In the genomic region with DNA sequence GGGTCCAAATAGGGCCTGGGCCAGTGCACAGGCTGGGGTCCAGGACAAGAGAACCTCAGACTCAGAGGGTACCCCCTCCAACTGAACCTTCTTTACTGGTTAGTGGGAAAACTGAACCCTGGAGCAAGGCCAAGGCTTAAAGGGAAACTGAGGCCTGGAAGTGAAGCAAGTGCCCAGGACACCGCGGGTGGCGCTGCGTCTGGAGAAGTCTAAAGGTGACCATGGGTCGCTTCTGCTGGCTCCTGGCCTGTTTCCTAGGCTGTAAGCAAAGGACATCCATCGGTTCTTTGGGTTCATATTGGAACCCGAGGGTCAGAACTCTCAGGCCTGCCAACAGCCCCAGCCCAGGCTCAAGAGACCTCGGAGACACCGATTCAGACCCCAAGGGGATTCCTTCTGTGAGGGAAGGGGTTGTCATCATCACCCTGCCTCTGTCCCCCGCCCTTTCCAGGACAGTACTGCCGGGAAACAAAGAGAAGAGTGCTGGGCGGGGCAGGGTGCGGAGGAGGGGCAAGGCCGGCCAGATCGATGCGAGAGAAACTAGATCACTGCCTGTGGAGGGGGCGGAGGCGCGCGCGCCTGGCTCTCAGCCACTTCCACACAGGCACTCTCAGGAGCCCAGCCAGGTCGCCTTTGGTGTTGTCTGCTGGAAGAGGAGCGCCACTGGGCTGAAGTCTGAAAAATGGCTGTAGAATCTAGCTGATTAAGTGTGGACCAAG, we compare ENCODE assay signal across 7 mouse cellular contexts. TPM values are rescaled to one million over a fixed set of nuclear protein-coding genes. Genes with fewer than 3 reads are reported as not detected.
DNase-seq lines count a peak whose midpoint lies in the region; ATAC-seq and TF ChIP-seq lines count a peak whose summit lies in the region.

No protein-coding gene starts in this region.

- intact Hi-C loops in heart, postnatal 10 days (cut with DNase I), result no loop called here

- H3K9me3 ChIP-seq in limb, embryonic 14.5 days (ENCODE audit: control insufficient read depth, low read length), result no peaks in the 10 kb centered on the region

- no peak for TF ChIP-seq CTCF in embryonic fibroblast, embryonic 13.5 days (IDR thresholded peaks at IDR 0.05; ENCODE audit: borderline replicate concordance, insufficient read depth, low read length)
- TF ChIP-seq CTCF in olfactory bulb, adult 2 months (IDR thresholded peaks at IDR 0.05; ENCODE audit: insufficient read depth, low read depth, low read length), result no peak

- H3K4me1 ChIP-seq in embryonic fibroblast, embryonic 13.5 days (ENCODE audit: control insufficient read depth, insufficient read depth, low read length), result peaks cover 6% of the 10 kb centered on the region
- H3K4me1 ChIP-seq in limb, embryonic 14.5 days (ENCODE audit: control insufficient read depth, insufficient read depth, low read length), result peaks cover 9% of the 10 kb centered on the region
- H3K4me1 ChIP-seq in olfactory bulb, adult 2 months (ENCODE audit: control insufficient read depth, insufficient read depth, low read length), result peaks cover 24% of the 10 kb centered on the region

- peak; percentile 63 for DNase-seq in NIH3T3 (ENCODE audit: low read depth)
- peak; percentile 51 for DNase-seq in adrenal gland, postnatal 25 days
- DNase-seq in heart, postnatal 10 days, result peak; percentile 49 to 51
- peak; percentile 54 for DNase-seq in limb, embryonic 14.5 days (ENCODE audit: low spot score)
- DNase-seq in thymus, postnatal 25 days, result no peak

- peak overlapping the region; percentile 40 for H3K9ac ChIP-seq in limb, embryonic 14.5 days (ENCODE audit: low read depth, low read length, severe bottlenecking)

- peaks cover 17% of the 10 kb centered on the region; the same call in 1 of the 2 replicates for H3K27me3 ChIP-seq in limb, embryonic 14.5 days (ENCODE audit: control insufficient read depth, insufficient read depth, low read length)

- TF ChIP-seq POLR2A in embryonic fibroblast, embryonic 13.5 days (IDR thresholded peaks at IDR 0.05; ENCODE audit: low read depth, low read length), result peak; percentile 58
- TF ChIP-seq POLR2A in limb, embryonic 14.5 days (IDR thresholded peaks at IDR 0.05; ENCODE audit: borderline replicate concordance, extremely low read depth, insufficient read depth, insufficient read length), result no peak
- TF ChIP-seq POLR2A in olfactory bulb, adult 2 months (IDR thresholded peaks at IDR 0.05; ENCODE audit: insufficient read depth, low read depth, low read length), result no peak

- H3K27ac ChIP-seq in embryonic fibroblast, embryonic 13.5 days (ENCODE audit: insufficient read depth, low read length), result peak overlapping the region; percentile 39
- no peak overlapping the region for H3K27ac ChIP-seq in limb, embryonic 14.5 days (replicated peaks; ENCODE audit: low read depth, low read length)
- 0 out of 2 replicates have a peak overlapping the region, but pooled peaks have one; percentile 77 for H3K27ac ChIP-seq in olfactory bulb, adult 2 months (ENCODE audit: insufficient read depth, low read depth, low read length)

- ATAC-seq in limb, embryonic 14.5 days (ENCODE audit: low FRiP score, low read depth), result peak; percentile 51

- H3K36me3 ChIP-seq in limb, embryonic 14.5 days (ENCODE audit: control insufficient read depth, insufficient read depth, low read length), result no peaks in the 10 kb centered on the region

- WGBS in limb, embryonic 14.5 days, result 8% methylated on average over 17 of the region's 23 CpGs
- 14% methylated on average over 23 of the region's 23 CpGs for WGBS in olfactory bulb, adult 2 months

- H3K4me3 ChIP-seq in embryonic fibroblast, embryonic 13.5 days (ENCODE audit: insufficient read depth, low read length), result peak overlapping the region; percentile 6; the same call in 1 of the 2 replicates
- peak overlapping the region; percentile 74 for H3K4me3 ChIP-seq in limb, embryonic 14.5 days (replicated peaks; ENCODE audit: low read length)
- no peak overlapping the region for H3K4me3 ChIP-seq in olfactory bulb, adult 2 months (ENCODE audit: insufficient read depth, low read depth, low read length)

- H3K4me2 ChIP-seq in limb, embryonic 14.5 days (replicated peaks; ENCODE audit: low read depth, low read length, severe bottlenecking), result peak overlapping the region; percentile 94

RNA-seq across cellular contexts. Expression of gene Shc2, which starts 0.9 kb away (rescaled TPM):
- total RNA-seq in adrenal gland, postnatal 25 days (2021), result 3.5 and 4.4 TPM in 2 replicates
- 15.0 and 18.7 TPM in 2 replicates for polyA plus RNA-seq in embryonic fibroblast, embryonic 13.5 days (2011; ENCODE audit: insufficient read length, low read depth, missing spikeins)
- 1 to 10 TPM; 4.5 to 4.8 TPM for total RNA-seq in heart, postnatal 10 days (2021)
- polyA plus RNA-seq in limb, embryonic 14.5 days (2012; rRNA removed), result 30.2 and 33.0 TPM in 2 replicates
- 9.0 and 10.1 TPM in 2 replicates for polyA plus RNA-seq in limb, embryonic 14.5 days (2014; fragmentation: Nextera tagmentation; extraction: Ambion mirVana)
- not detected in 2 replicates for polyA plus RNA-seq in olfactory bulb, adult 2 months (2012; ENCODE audit: insufficient read depth, insufficient read length, low replicate concordance, missing spikeins)

RNA-seq across cellular contexts. Expression of gene Odf3l2, which starts 6.9 kb away (rescaled TPM):
- total RNA-seq in adrenal gland, postnatal 25 days (2021), result not detected in 2 replicates
- polyA plus RNA-seq in embryonic fibroblast, embryonic 13.5 days (2011; ENCODE audit: insufficient read length, low read depth, missing spikeins), result not detected in 2 replicates
- total RNA-seq in heart, postnatal 10 days (2021), result not detected
- 0.14 and 0.22 TPM in 2 replicates for polyA plus RNA-seq in limb, embryonic 14.5 days (2012; rRNA removed)
- 0.15 TPM in 1 of 2 replicates, not detected in the other for polyA plus RNA-seq in limb, embryonic 14.5 days (2014; fragmentation: Nextera tagmentation; extraction: Ambion mirVana)
- not detected in 2 replicates for polyA plus RNA-seq in olfactory bulb, adult 2 months (2012; ENCODE audit: insufficient read depth, insufficient read length, low replicate concordance, missing spikeins)

RNA-seq across cellular contexts. Expression of gene C2cd4c, which starts 24.8 kb away (rescaled TPM):
- 0.09 TPM in 1 of 2 replicates, not detected in the other for total RNA-seq in adrenal gland, postnatal 25 days (2021)
- polyA plus RNA-seq in embryonic fibroblast, embryonic 13.5 days (2011; ENCODE audit: insufficient read length, low read depth, missing spikeins), result 0.19 TPM in 1 of 2 replicates, not detected in the other
- total RNA-seq in heart, postnatal 10 days (2021), result not detected
- polyA plus RNA-seq in limb, embryonic 14.5 days (2012; rRNA removed), result 1.0 and 1.2 TPM in 2 replicates
- not detected in 2 replicates for polyA plus RNA-seq in limb, embryonic 14.5 days (2014; fragmentation: Nextera tagmentation; extraction: Ambion mirVana)
- not detected in 2 replicates for polyA plus RNA-seq in olfactory bulb, adult 2 months (2012; ENCODE audit: insufficient read depth, insufficient read length, low replicate concordance, missing spikeins)

RNA-seq across cellular contexts. Expression of gene Madcam1, which starts 25.7 kb away (rescaled TPM):
- not detected in 2 replicates for total RNA-seq in adrenal gland, postnatal 25 days (2021)
- not detected in 2 replicates for polyA plus RNA-seq in embryonic fibroblast, embryonic 13.5 days (2011; ENCODE audit: insufficient read length, low read depth, missing spikeins)
- under 1 TPM; 0.24 to 0.60 TPM for total RNA-seq in heart, postnatal 10 days (2021)
- polyA plus RNA-seq in limb, embryonic 14.5 days (2012; rRNA removed), result 5.0 and 8.4 TPM in 2 replicates
- polyA plus RNA-seq in limb, embryonic 14.5 days (2014; fragmentation: Nextera tagmentation; extraction: Ambion mirVana), result 8.2 and 11.5 TPM in 2 replicates
- not detected in 2 replicates for polyA plus RNA-seq in olfactory bulb, adult 2 months (2012; ENCODE audit: insufficient read depth, insufficient read length, low replicate concordance, missing spikeins)

RNA-seq across cellular contexts. Expression of gene Tpgs1, which starts 30.5 kb away (rescaled TPM):
- 35.0 and 36.5 TPM in 2 replicates for total RNA-seq in adrenal gland, postnatal 25 days (2021)
- 15.5 and 16.0 TPM in 2 replicates for polyA plus RNA-seq in embryonic fibroblast, embryonic 13.5 days (2011; ENCODE audit: insufficient read length, low read depth, missing spikeins)
- total RNA-seq in heart, postnatal 10 days (2021), result 10 to 100 TPM; 24.3 to 24.4 TPM
- 44.6 and 57.4 TPM in 2 replicates for polyA plus RNA-seq in limb, embryonic 14.5 days (2012; rRNA removed)
- 66.0 and 67.0 TPM in 2 replicates for polyA plus RNA-seq in limb, embryonic 14.5 days (2014; fragmentation: Nextera tagmentation; extraction: Ambion mirVana)
- not detected in 2 replicates for polyA plus RNA-seq in olfactory bulb, adult 2 months (2012; ENCODE audit: insufficient read depth, insufficient read length, low replicate concordance, missing spikeins)
